Mouse (Mus musculus) cerebellum, postnatal 4 days (tissue): Measurements from ENCODE around the gene Myh13.

Experiments
- DNase-seq, 2 experiments: peaks; one replicate each; pipeline ENCODE4 v3.0.0; 2022; ENCODE audit warnings: low spot score in 2 of 2, mixed read lengths in 1 of 2

Gene Myh13

GRCm38 (mm10) chr11:67321358-67321757 is at the start of gene Myh13:
Gene Myh13 (plus strand): TSS chr11:67321658.
- no peak for DNase-seq

GRCm38 (mm10) chr11:67276601-67277174 is 44.8 kb upstream of the Myh13 start, which contains the start of gene Myh8:
Gene Myh8 (plus strand): TSS chr11:67277124.
- DNase-seq: peak in 1 of 2 experiments; percentile 78

GRCm38 (mm10) chr11:67293440-67293839 is 28.0 kb upstream of the Myh13 start:
- no peak for DNase-seq

- no peak for DNase-seq
Measured at GRCm38 (mm10) chr11:67313733-67314452, 7.6 kb upstream of the Myh13 start.

- no peak for DNase-seq
Measured at GRCm38 (mm10) chr11:67326536-67326935, 5.1 kb downstream of the Myh13 start.

- DNase-seq: no peak
Measured at GRCm38 (mm10) chr11:67344556-67344955, 23.1 kb downstream of the Myh13 start.

- DNase-seq: peak in 1 of 2 experiments; percentile 31
Measured at GRCm38 (mm10) chr11:67345186-67345855, 23.9 kb downstream of the Myh13 start.

- no peak for DNase-seq
Measured at GRCm38 (mm10) chr11:67345856-67346236, 24.4 kb downstream of the Myh13 start.

- peak; percentile 66 to 82 for DNase-seq
Measured at GRCm38 (mm10) chr11:67350153-67350768, 28.8 kb downstream of the Myh13 start.

- DNase-seq: no peak
Measured at GRCm38 (mm10) chr11:67353011-67353410, 31.6 kb downstream of the Myh13 start.

- peak in 1 of 2 experiments; percentile 59 for DNase-seq
Measured at GRCm38 (mm10) chr11:67358031-67358430, 36.6 kb downstream of the Myh13 start.

GRCm38 (mm10) chr11:67362236-67362635 is 40.8 kb downstream of the Myh13 start:
- peak in 1 of 2 experiments; percentile 35 for DNase-seq

- no peak for DNase-seq
Measured at GRCm38 (mm10) chr11:67364551-67364950, 43.1 kb downstream of the Myh13 start.

GRCm38 (mm10) chr11:67364986-67365721 is 43.7 kb downstream of the Myh13 start:
- DNase-seq: no peak

- no peak for DNase-seq
Measured at GRCm38 (mm10) chr11:67366936-67367335, 45.5 kb downstream of the Myh13 start.

GRCm38 (mm10) chr11:67373333-67373732 is 51.9 kb downstream of the Myh13 start:
- DNase-seq: no peak

- DNase-seq: peak in 1 of 2 experiments; percentile 24
Measured at GRCm38 (mm10) chr11:67376308-67376707, 54.9 kb downstream of the Myh13 start.

- DNase-seq: no peak
Measured at GRCm38 (mm10) chr11:67379703-67380510, 58.4 kb downstream of the Myh13 start.

GRCm38 (mm10) chr11:67381833-67382232 is 60.4 kb downstream of the Myh13 start:
- DNase-seq: no peak

- DNase-seq: no peak
Measured at GRCm38 (mm10) chr11:67384653-67385052, 63.2 kb downstream of the Myh13 start.
